Mouse (Mus musculus) left cerebral cortex, adult 2 months (tissue): Measurements from ENCODE around the gene Gm17720. TPM values are rescaled to one million over a fixed set of nuclear protein-coding genes. Genes with fewer than 3 reads are reported as not detected.
"Not testable (repeated sequence)": the region's sequence is repeated elsewhere in the genome, so short reads cannot be mapped to it uniquely, and the experiment has no call there.

Experiments used
- DNase-seq, 2 experiments: peaks; one replicate each; pipeline ENCODE4 v3.0.0; 2021 to 2022; ENCODE audit warnings: low spot score in 2 of 2, mixed read lengths in 1 of 2; ENCODE audit errors: extremely low spot score in 1 of 2
- H3K27ac ChIP-seq: fragments of 200-600 bp; 2 replicates; pipeline ENCODE4 v1.8.1; 2022
- H3K4me3 ChIP-seq: fragments of 200-600 bp; 2 replicates; pipeline ENCODE4 v1.8.1; 2022
- CTCF ChIP-seq: fragments of 200-600 bp; IDR thresholded peaks from 2 replicates; pipeline ENCODE4 v1.8.1; 2022; ENCODE audit warnings: antibody characterized with exemption, mild to moderate bottlenecking, moderate library complexity
- intact Hi-C: fragments of 180-260 bp; cut with DNase I; formaldehyde crosslinking; loops from one replicate; pipeline ENCODE4 v1.15.1; 2025
- total RNA-seq, 2 experiments: library from RNA; stranded (reverse); gene quantifications; 2 replicates each; pipeline ENCODE4 v1.2.3; 2021

Gene Gm17720
- total RNA-seq, 2 experiments from 2014 or later = not detected

DNA sequence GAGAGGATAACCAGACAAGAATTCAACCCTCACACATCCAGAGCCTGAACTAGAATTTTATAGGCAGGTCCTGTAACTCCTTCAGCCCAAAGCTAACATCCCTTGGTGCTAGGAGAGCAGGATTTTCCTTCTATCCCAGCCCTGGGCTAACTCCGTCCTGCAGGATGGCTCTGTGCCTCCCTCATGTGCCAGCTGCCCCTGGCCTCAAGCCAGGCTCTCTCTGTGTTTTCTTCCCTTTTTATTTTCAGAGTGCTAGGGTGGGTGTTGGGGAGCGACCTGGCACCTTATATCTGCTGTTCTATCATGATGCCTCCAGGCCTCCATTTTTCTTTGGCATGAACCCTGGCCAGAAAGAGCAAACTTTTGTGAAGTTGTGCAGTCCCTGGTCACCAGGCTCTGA is 66.4 kb downstream of the Gm17720 start:
- Histone ChIP-seq H3K4me3 (no peak overlapping the region), H3K27ac (no peak overlapping the region)
- TF ChIP-seq CTCF = no peak
- intact Hi-C loops = no loop called here
- no peak for DNase-seq

DNA sequence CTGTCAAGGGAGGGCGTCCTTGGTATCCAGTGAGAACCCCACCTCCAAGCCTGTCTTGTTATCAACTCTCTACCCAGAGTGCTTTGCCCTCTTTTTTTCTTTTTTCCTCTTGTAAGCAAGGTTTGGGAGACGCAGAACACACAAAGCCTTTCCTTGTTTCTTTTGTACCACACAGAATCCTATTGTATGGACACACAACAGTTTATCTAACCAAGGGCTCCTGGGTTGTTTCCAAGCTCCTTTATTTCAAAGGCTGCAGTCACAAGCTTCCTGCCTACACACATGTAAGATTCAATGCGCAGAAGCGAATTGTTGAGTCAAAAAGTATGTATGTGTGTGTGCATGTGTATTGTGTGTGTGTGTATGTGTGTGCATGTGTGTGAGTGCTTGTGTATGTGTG is 68.2 kb downstream of the Gm17720 start:
- Histone ChIP-seq H3K27ac (no peak overlapping the region), H3K4me3 (no peak overlapping the region)
- intact Hi-C loops = no loop called here
- DNase-seq = no peak
- TF ChIP-seq CTCF = no peak

DNA sequence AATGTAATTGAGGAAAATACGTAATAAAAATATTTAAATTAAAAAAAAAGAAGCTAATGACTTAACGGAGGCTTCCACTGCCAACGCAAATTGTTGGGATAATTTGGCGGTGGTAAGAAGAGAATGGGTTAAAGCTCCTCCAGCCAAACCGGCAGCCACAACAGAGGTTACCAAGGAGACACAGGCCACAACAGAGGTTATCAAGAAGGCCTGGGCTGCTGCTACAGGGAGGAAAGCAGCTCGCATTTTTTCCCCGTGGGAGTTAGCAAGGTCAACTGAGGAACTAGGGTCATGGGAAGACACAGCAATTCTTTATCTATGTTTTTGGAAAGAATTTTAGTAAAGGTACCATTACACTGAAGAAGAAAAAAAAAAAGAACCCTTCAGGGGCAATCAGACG is 68.8 kb downstream of the Gm17720 start:
- DNase-seq, H3K4me3 ChIP-seq, H3K27ac ChIP-seq, intact Hi-C loops: not testable (repeated sequence)

Other genes starting within 250 kb of the Gm17720 start
- 10 to 100 TPM; 35.6 to 36.4 TPM for gene Phlpp2, start 234.2 kb downstream of the Gm17720 start, total RNA-seq
- gene Marveld3, start 140.6 kb downstream of the Gm17720 start, total RNA-seq = under 1 TPM; 0.23 to 0.81 TPM
- gene Tat, start 112.3 kb downstream of the Gm17720 start, total RNA-seq = not detected
- under 1 TPM in 1 of 2 experiments, not detected in 1; 0.40 TPM for gene Chst4, start 63.0 kb downstream of the Gm17720 start, total RNA-seq
- gene Zfp612, start 23.0 kb downstream of the Gm17720 start, total RNA-seq = 10 to 100 TPM; 39.0 to 39.4 TPM
- not detected for gene Gm21964, start 1.5 kb downstream of the Gm17720 start, total RNA-seq
- 10 to 100 TPM; 20.4 to 26.8 TPM for gene Calb2, start 65.5 kb upstream of the Gm17720 start, total RNA-seq
- 1 to 10 TPM; 5.9 to 6.2 TPM for gene Cmtr2, start 112.9 kb upstream of the Gm17720 start, total RNA-seq
- gene Hydin, start 164.2 kb upstream of the Gm17720 start, total RNA-seq = under 1 TPM; 0.50 to 0.63 TPM